Mouse (Mus musculus) hindbrain, embryonic 16.5 days (tissue): ENCODE results near the gene Kif26a. TPM values are rescaled to one million over a fixed set of nuclear protein-coding genes. Genes with fewer than 3 reads are reported as not detected.

ENCODE experiments used
- ATAC-seq: fragments of 200-750 bp; cut with Nextera tagmentation; 2 replicates; pipeline ENCODE4 v1.8.0; 2017; ENCODE audit warnings: moderate TSS enrichment, moderate library complexity
- H3K27ac ChIP-seq: fragments of 300-500 bp; sonication (generic); 2 replicates; pipeline ENCODE4 v1.5.1; 2014; ENCODE audit warnings: low read depth, mild to moderate bottlenecking, control low read depth, low read length, moderate library complexity
- H3K27me3 ChIP-seq: fragments of 300-500 bp; sonication (generic); replicated peaks from 2 replicates; pipeline ENCODE4 v1.6.1; 2014; ENCODE audit warnings: low read length; ENCODE audit not compliant: control insufficient read depth, insufficient read depth
- H3K36me3 ChIP-seq: fragments of 300-500 bp; sonication (generic); 2 replicates; pipeline ENCODE4 v1.6.1; 2014; ENCODE audit warnings: mild to moderate bottlenecking, low read length, moderate library complexity, mixed read lengths; ENCODE audit not compliant: control insufficient read depth, insufficient read depth
- H3K4me1 ChIP-seq: fragments of 300-500 bp; sonication (generic); 2 replicates; pipeline ENCODE4 v1.6.1; 2014; ENCODE audit warnings: low read depth, low read length; ENCODE audit not compliant: control insufficient read depth, insufficient read depth
- H3K4me2 ChIP-seq: fragments of 300-500 bp; sonication (generic); 2 replicates; pipeline ENCODE4 v1.6.1; 2014; ENCODE audit warnings: mild to moderate bottlenecking, low read length, control low read depth, moderate library complexity
- H3K4me3 ChIP-seq: fragments of 300-500 bp; sonication (generic); 2 replicates; pipeline ENCODE4 v1.5.1; 2014; ENCODE audit warnings: mild to moderate bottlenecking, low read length, control low read depth, moderate library complexity
- H3K9ac ChIP-seq: fragments of 300-500 bp; sonication (generic); 2 replicates; pipeline ENCODE4 v1.6.1; 2014; ENCODE audit warnings: low read depth, mild to moderate bottlenecking, control low read depth, low read length, moderate library complexity
- H3K9me3 ChIP-seq: fragments of 300-500 bp; sonication (generic); 2 replicates; pipeline ENCODE4 v1.6.1; 2014; ENCODE audit warnings: mild to moderate bottlenecking, low read length, moderate library complexity; ENCODE audit not compliant: control insufficient read depth
- WGBS: fragments of 180-500 bp; shearing (Covaris S2); extraction: QIAGEN DNeasy Blood & Tissue Kit; methylation state at CpG from one replicate; pipeline ENCODE4 v1.1.7; 2014; 5-methylcytosine and 5-hydroxymethylcytosine counted together
- polyA plus RNA-seq: library from polyadenylated mRNA; unstranded; fragments of >200 nt; fragmentation: Nextera tagmentation; extraction: Ambion mirVana; gene quantifications from 2 replicates; pipeline ENCODE4 v1.2.1, GENCODE M21; 2015

Kif26a gene
- polyA plus RNA-seq, 1 experiment from 2014 or later, result 2.5 TPM

GRCm38 (mm10) chr12:112215545-112215944 is 69.5 kb downstream of the Kif26a start:
- Histone ChIP-seq H3K4me1 (peaks cover 11% of the 10 kb centered on the region), H3K9me3 (no peaks in the 10 kb centered on the region), H3K27me3 (no peaks in the 10 kb centered on the region; the same call in 1 of the 2 replicates), H3K36me3 (no peaks in the 10 kb centered on the region), H3K4me2 (no peak overlapping the region), H3K9ac (no peak overlapping the region), H3K4me3 (no peak overlapping the region), H3K27ac (no peak overlapping the region)
- WGBS, result 89% methylated on average over 7 of the region's 7 CpGs
- ATAC-seq, result no peak

GRCm38 (mm10) chr12:112217021-112217420 is 71.0 kb downstream of the Kif26a start:
- no peak overlapping the region for H3K4me2 ChIP-seq
- 41% methylated on average over 7 of the region's 7 CpGs for WGBS
- no peaks in the 10 kb centered on the region for H3K9me3 ChIP-seq
- H3K4me1 ChIP-seq, result peaks cover 21% of the 10 kb centered on the region
- H3K4me3 ChIP-seq, result no peak overlapping the region
- H3K36me3 ChIP-seq, result no peaks in the 10 kb centered on the region
- ATAC-seq, result 0 out of 2 replicates have a peak, but pooled peaks have one; percentile 9
- no peak overlapping the region for H3K9ac ChIP-seq
- no peaks in the 10 kb centered on the region; the same call in 1 of the 2 replicates for H3K27me3 ChIP-seq
- peak overlapping the region; percentile 48; the same call in 1 of the 2 replicates for H3K27ac ChIP-seq

- Histone ChIP-seq H3K4me1 (peaks cover 28% of the 10 kb centered on the region), H3K27ac (no peak overlapping the region), H3K4me3 (no peak overlapping the region), H3K9me3 (no peaks in the 10 kb centered on the region), H3K36me3 (no peaks in the 10 kb centered on the region), H3K27me3 (no peaks in the 10 kb centered on the region; the same call in none of the 2 replicates), H3K4me2 (no peak overlapping the region), H3K9ac (no peak overlapping the region)
- 84% methylated on average over 3 of the region's 3 CpGs for WGBS
- ATAC-seq, result no peak
Measured at GRCm38 (mm10) chr12:112217681-112218080, 71.7 kb downstream of the Kif26a start.

DNA sequence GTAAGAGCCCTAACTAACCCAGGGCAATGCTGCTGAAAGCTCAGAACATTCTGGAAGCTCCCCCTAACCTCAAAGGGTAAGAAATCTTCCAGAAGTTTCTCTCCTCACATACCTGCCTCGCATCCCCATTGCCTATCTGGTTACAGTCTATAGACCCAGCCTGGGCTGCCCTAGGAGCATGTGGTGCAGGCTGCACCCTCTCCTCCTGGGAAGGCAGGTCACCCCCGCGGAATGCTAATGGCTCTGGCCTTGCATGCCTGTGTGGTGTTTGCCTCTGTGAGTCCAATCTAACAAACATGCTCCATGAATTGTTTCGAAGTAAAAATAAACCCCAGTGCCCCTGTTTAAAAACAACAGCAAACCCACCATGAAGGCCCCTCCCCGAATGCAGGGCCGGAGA is 75.3 kb downstream of the Kif26a start:
- Histone ChIP-seq H3K9ac (no peak overlapping the region), H3K27me3 (no peaks in the 10 kb centered on the region; the same call in none of the 2 replicates), H3K27ac (no peak overlapping the region), H3K36me3 (no peaks in the 10 kb centered on the region), H3K4me1 (peaks cover 28% of the 10 kb centered on the region), H3K4me2 (no peak overlapping the region), H3K4me3 (no peak overlapping the region), H3K9me3 (no peaks in the 10 kb centered on the region)
- no peak for ATAC-seq
- 24% methylated on average over 6 of the region's 6 CpGs for WGBS

DNA sequence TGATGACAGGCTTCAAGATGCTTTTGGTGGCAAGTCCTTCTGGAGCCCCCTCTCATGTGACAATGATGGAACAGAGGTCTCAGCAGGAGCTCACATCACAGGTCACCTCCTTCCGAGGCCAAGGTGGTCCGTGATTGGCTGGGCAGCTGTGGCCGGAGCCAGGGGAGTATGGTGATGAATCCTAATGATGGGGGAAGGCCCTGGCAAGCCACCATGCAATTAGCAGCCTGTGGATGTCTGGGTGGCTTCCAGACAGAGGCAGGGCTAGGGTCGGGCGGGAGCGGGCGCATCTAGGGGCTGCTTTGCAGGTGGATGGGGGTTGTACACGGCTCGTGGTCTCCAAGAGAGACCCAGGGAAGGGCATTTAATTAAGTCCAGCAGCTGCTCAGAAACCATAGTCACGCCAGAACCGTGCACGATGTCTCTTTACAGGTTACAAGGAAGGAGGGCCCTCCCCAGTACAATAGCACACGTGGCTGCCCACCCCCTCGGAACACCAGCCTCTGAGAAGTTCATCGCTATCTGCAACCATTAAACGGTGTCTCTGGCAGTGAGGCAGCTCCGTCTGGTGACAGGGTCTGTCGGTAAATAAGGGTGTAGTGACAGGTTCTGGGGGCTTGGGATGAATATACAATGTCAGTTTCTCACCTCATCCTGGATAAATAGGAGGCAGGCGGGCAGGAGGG is 75.9 kb downstream of the Kif26a start:
- 14% methylated on average over 19 of the region's 19 CpGs for WGBS
- Histone ChIP-seq H3K27me3 (no peaks in the 10 kb centered on the region; the same call in none of the 2 replicates), H3K4me2 (peak overlapping the region; percentile 21; the same call in 1 of the 2 replicates), H3K9ac (no peak overlapping the region), H3K4me1 (peaks cover 26% of the 10 kb centered on the region), H3K9me3 (no peaks in the 10 kb centered on the region), H3K4me3 (no peak overlapping the region), H3K36me3 (no peaks in the 10 kb centered on the region), H3K27ac (no peak overlapping the region)
- ATAC-seq, result peak; percentile 80

DNA sequence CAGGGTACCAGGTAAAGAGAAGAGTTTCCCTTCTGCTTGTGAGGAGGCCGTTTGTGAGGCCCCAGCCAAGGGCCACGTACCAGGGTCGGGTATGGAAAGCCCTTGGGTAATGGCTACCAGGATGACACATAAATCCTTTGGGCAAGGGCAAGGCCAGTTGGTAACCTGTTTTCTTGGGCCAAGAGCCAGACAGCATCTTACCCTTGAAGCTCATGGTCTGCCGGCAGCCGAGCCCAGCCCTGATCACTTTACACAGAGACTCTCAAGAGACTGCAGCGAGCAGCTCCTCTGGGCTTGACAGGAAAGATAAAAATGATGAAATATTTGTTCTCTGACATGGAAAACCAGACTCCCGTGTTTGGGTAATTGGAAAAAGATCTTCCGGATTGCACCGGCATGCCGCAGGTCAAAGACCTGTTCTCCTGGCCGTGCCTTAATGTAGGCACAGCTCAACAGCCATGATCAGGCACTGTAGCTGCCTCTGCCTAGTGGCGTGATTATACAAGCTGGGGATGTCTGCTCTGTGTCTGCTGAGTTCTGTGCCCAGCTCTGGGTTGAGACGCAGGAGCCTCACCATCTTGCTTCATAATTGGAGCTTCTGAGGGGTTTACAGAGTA is 77.8 kb downstream of the Kif26a start:
- Histone ChIP-seq H3K27me3 (no peaks in the 10 kb centered on the region; the same call in 1 of the 2 replicates), H3K4me3 (no peak overlapping the region), H3K9me3 (no peaks in the 10 kb centered on the region), H3K4me1 (peaks cover 17% of the 10 kb centered on the region), H3K9ac (no peak overlapping the region), H3K4me2 (no peak overlapping the region), H3K27ac (no peak overlapping the region), H3K36me3 (no peaks in the 10 kb centered on the region)
- WGBS, result 70% methylated on average over 13 of the region's 13 CpGs
- no peak for ATAC-seq

DNA sequence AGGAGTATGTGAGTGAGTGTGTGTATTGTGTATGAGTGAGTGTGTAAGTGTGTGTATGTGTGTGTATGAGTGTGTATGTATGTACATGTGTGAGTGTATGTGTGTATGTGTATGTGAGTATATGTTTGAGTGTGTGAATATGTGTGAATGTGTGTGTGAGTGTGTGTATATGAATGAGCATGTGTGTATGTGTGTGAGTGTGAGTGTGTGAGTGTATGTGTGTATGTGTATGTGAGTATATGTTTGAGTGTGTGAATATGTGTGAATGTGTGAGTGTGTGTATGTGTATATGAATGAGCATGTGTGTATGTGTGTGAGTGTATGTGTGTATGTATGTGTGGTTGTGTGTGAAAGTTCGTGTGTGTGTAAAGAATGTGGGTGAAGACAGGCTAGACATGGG is 80.2 kb downstream of the Kif26a start:
- Histone ChIP-seq H3K9me3 (no peaks in the 10 kb centered on the region), H3K9ac (no peak overlapping the region), H3K4me1 (peaks cover 14% of the 10 kb centered on the region), H3K27ac (no peak overlapping the region), H3K4me2 (no peak overlapping the region), H3K27me3 (no peaks in the 10 kb centered on the region; the same call in 1 of the 2 replicates), H3K4me3 (no peak overlapping the region), H3K36me3 (no peaks in the 10 kb centered on the region)
- 76% methylated on average over 1 of the region's 1 CpGs for WGBS
- no peak for ATAC-seq

DNA sequence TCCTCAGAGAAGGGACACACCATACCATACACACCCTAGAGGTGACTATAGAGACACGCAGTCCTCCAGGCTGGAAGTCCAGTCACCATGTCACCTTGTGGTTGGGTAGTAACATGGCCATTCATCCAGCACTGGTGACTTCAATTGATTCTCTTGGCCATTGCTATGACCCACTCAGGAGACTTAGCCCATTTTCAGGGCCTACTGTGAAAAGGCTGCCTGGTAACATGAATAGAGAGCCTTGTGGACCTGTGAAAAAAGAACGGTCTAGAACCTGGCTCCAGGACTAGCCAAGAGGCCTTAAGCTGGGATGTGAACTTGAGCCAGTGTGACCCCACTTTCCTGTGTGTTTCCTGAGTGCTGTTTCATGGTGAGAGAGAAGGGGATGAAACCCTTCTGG is 80.6 kb downstream of the Kif26a start:
- WGBS, result 99% methylated on average over 2 of the region's 2 CpGs
- H3K36me3 ChIP-seq, result no peaks in the 10 kb centered on the region

DNA sequence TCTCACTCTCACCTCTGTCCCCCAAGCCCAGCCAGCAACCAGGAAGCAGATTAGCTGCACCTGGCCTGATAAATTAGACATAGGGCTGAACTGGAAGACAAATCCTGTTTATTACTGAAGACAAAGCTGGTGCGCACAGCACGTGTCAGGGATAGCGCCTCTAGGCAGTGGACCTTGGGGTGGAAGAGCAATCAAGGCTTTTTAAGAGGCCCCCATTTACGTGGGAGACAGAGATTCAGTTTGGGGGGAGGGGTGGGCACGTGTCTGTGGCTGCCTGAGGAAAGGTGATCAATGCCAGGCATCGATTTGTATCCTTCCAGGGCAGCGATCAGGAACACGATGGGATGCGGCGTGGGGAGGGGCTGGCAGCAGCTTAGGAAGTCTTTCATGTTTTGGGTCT is 83.1 kb downstream of the Kif26a start:
- no peaks in the 10 kb centered on the region; the same call in 1 of the 2 replicates for H3K4me1 ChIP-seq
- no peaks in the 10 kb centered on the region for H3K36me3 ChIP-seq
- 65% methylated on average over 10 of the region's 10 CpGs for WGBS
- H3K27me3 ChIP-seq, result no peaks in the 10 kb centered on the region
- H3K27ac ChIP-seq, result no peak overlapping the region
- no peak for ATAC-seq
- H3K4me2 ChIP-seq, result no peak overlapping the region
- H3K9ac ChIP-seq, result no peak overlapping the region
- no peak overlapping the region for H3K4me3 ChIP-seq
- H3K9me3 ChIP-seq, result no peaks in the 10 kb centered on the region

More for the DNA sequence above, 80.6 kb downstream of the Kif26a start:
- Histone ChIP-seq H3K9me3 (no peaks in the 10 kb centered on the region), H3K27ac (no peak overlapping the region), H3K4me2 (no peak overlapping the region), H3K4me3 (no peak overlapping the region), H3K4me1 (peaks cover 10% of the 10 kb centered on the region), H3K9ac (no peak overlapping the region), H3K27me3 (no peaks in the 10 kb centered on the region; the same call in 1 of the 2 replicates)
- no peak for ATAC-seq
